Mouse (Mus musculus) stomach, postnatal 0 days (tissue): ENCODE data around the gene Xxylt1.

Source experiments
- CTCF ChIP-seq: IDR thresholded peaks from 2 replicates; pipeline ENCODE4 v1.5.1; 2016; ENCODE audit warnings: antibody characterized with exemption, low read depth, mild to moderate bottlenecking, moderate library complexity
- EP300 ChIP-seq: optimal IDR thresholded peaks from 2 replicates; pipeline ENCODE3; 2016; ENCODE audit warnings: antibody characterized with exemption

- TF ChIP-seq EP300 (no peak), CTCF (no peak)
These were observed 20.5 kb downstream of the Xxylt1 start for GRCm38 (mm10) chr16:31060714-31061113.
